Mouse (Mus musculus) brain, embryonic 18.5 days (tissue): ENCODE measurements around the gene Aph1a.
"Not testable (repeated sequence)": the region's sequence is repeated elsewhere in the genome, so short reads cannot be mapped to it uniquely, and the experiment has no call there.

ENCODE experiments used
- DNase-seq: peaks from one replicate; pipeline ENCODE4 v3.0.0-alpha.2; 2012; ENCODE audit warnings: low read depth, low spot score

Aph1a gene

DNA sequence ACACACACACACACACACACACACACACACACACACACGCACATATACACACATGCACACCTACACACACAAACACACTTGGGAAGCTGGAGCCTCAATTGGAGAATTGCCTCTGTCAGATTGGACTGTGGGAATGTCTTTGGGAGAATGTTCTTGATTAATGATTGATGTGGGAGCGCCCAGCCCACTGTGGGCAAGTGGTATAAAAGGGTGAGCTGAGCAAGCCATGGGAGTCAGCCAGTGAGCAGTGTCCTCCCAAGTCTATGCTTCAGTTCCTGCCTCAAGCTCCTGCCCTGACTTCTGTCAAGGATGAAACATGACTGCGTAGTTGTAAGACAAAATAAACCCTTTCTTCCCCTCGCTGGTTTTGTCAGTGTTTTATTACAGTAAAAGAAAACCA is 6.2 kb upstream of the Aph1a start:
- DNase-seq: no peak

DNA sequence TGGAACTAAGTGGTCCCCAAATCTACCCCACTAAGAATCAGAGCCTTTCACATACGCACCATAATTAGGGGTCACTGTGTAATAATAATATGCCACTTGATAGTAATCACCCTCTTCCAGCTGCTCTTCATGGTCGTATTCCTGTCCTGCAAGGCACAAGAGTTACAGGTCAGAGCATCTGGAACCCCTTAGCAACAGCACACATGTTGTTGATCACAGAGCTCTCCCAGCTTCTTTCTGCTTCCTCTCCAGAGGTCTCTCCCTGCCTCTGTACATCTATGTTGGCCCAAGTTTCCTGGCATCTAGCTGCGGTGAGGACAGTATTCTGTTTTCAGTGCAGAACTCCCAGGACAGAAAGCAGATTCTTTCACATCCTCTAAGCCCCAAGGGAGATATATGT is 4.1 kb upstream of the Aph1a start:
- DNase-seq: no peak

DNA sequence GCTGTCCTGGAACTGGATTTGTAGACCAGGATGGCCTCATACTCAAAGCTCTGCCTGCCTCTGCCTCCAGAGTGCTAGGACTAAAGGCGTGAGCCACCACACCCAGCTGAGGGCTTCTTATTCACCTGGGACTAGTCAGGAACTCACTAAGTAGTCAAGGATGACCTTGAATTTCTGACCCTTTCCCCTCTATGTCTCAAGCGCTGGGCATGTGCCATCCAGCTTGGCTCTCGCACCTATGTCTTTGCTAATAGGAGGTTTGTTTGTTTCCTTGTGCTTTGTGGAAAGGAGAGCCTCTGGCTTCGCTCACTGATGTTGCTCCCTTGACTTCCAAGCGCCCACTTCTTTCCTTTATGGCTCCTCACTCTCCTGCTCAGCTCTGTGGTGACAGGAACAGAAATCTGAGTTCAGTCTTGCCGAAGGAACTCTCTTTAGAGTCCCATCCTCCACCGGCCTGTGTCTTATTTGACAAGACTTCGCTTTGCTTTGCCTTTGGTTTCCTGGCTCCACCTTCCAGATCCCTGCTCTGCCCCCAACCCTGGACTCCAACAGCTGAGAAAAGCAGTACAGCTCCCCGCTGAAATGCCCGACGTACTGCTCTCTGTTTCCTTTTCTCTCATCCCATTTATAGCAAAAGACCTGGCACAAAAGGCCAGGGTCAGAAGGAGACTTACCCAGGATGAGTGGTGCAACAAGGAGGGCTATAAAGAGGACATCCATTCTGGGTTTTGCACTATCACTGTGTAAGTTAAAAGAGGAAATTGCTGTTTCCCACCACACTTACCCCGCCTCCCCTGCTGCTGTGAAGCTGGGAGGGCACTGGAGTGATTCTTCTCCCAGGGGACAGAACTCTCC is 2.3 kb upstream of the Aph1a start, which contains the start of gene BC028528:
TSS of gene BC028528 (minus strand) at position 795 of the 855 bp plus-strand sequence.
- DNase-seq: no peak

- no peak for DNase-seq
These were observed 1.4 kb upstream of the Aph1a start for GRCm38 (mm10) chr3:95892066-95893052.

DNA sequence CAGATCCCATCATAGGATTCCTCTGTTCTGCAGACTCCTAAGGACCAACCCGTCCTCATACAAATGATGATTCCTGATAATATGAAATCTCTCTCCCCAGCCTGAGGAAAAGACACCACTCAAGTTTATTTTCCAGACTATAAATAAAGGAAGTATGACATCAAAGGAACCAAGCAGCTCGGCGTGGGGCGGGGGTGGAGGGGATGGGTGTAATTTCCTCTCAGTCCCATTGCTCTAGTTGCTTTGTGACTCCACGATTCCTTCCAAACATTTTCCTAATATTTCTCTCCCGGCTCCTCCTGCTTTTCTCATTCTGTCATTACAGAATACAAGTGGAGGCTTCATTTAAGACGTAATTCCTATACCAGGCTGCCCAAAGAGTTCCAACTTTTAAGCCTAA is 643 bp upstream of the Aph1a start:
- DNase-seq: no peak

GRCm38 (mm10) chr3:95894317-95895160 is 770 bp downstream of the Aph1a start:
- no peak for DNase-seq

- not testable (repeated sequence) for DNase-seq
These were observed 1.7 kb downstream of the Aph1a start for GRCm38 (mm10) chr3:95895501-95895900.

DNA sequence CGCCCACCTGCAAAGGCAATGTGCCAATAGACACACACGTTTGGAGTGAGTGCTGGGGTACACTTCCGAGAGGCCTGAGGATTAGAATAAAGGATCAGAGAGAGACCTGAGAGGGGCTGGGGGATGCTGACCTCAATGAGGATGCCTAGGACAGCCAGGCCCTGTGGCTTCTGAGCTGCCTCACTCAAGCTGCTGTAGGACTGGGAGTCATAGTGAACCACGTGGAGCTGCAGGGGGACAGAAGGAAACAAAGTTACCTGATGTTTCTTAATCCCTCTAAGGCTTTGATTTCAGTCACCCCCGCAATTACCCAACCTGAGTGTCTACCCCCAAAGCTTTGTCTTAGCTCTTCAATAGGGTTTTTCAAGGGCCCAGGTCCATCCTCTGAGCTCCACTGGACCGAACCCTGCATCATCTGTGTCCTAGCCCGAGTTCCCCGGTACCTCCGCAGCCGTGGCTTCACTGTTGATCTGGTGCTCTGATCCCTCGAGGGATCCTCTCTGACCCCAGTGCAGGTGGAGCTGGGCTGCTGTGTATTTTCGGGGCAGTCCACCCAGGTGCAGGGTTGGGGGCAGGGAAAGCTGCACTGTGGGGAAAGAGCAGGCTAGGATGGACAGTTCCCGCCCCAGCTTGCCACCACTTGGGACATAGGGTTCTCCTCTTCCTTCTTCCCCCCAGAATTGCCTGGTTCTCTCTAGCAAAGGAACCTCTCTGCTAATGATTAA is 6.2 kb downstream of the Aph1a start:
- DNase-seq: no peak

- DNase-seq: no peak
These were observed 8.0 kb downstream of the Aph1a start for GRCm38 (mm10) chr3:95901616-95902372.

- DNase-seq: no peak
These were observed 8.5 kb downstream of the Aph1a start for GRCm38 (mm10) chr3:95902373-95902625.

DNA sequence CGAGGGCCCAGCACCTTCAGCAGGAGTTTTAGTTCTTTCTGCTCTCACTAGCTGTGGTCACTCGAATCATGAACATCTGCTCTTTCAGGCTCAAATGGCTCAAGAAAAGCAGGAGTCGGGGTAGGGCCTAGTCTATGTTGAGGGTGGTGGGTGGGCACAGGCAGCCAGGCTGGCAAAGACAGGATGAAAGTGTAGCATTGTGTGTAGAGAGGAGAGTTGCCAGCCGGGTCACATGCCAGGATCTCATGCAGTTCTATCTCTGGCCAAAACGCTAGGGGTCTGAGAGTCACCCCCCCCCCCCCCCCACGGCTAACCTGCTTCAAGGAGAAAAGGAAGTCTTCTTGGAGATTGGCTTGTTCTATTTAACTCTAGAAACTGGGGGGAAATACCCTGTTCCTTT is 8.9 kb downstream of the Aph1a start:
- DNase-seq: no peak

- DNase-seq: no peak
These were observed 10.2 kb downstream of the Aph1a start for GRCm38 (mm10) chr3:95903753-95904502.

- DNase-seq: no peak
These were observed 10.8 kb downstream of the Aph1a start, which contains the start of gene Car14 for GRCm38 (mm10) chr3:95904568-95904967. Gene Car14 (minus strand): TSS chr3:95904691.

DNA sequence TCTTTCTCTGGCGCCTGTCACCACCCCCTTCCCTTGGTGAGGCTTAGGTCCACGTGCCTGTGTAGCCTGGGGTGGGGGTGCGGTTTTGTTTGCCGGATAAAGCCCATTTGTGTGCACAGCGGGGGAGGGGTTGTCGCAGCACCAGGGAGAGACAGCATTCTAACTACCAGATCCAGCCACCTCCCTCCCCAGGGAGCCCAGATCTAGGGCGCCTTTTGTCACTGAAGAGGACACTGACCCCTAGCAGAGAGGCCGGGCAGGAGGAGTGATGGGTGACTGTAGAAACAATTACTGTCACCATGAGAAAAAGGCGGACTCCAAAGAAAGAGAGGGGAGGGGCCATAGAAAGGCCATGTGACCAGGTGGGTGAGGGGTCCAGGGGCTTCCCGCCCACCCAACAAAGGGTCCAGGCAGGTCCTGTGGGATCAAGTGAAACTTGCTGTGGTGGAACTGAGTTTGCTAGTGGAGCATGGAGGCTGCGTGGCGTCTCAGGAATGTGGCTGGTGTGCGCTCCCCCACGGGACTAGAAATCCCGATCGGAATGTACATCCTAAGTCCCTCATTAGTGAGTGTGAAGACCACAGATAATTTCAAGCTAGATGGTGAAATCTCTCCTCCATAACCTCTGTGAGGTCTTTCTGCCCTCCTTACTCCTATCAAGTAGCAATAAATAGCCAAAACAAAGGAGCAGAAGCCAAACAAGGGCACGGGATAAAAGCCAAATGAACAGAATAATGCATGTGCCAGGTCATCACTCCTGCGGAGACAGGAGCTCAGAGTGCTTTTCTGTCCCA is 11.6 kb downstream of the Aph1a start:
- no peak for DNase-seq

- DNase-seq: no peak
These were observed 12.2 kb downstream of the Aph1a start for GRCm38 (mm10) chr3:95905940-95906492.

GRCm38 (mm10) chr3:95906860-95907259 is 13.1 kb downstream of the Aph1a start:
- DNase-seq: no peak

DNA sequence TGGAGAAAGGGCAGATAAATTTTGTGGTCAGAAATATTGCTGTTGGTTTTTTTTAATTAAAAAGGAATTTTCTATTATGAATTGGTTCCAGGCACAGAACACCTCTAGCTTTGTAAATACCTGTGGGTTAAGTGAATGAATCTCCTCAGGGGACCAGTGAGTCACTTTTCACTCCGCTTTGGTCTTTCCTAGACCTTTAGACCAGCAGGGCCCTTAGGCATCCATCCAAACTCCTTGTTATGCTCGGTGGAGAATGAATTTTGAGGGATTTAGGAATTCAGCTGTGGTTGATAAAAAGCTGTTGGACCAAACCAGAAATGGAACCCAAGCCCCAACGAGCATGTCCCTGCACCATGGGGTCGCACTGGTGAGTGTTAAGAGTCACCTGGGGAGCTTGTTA is 13.8 kb downstream of the Aph1a start:
- DNase-seq: no peak

DNA sequence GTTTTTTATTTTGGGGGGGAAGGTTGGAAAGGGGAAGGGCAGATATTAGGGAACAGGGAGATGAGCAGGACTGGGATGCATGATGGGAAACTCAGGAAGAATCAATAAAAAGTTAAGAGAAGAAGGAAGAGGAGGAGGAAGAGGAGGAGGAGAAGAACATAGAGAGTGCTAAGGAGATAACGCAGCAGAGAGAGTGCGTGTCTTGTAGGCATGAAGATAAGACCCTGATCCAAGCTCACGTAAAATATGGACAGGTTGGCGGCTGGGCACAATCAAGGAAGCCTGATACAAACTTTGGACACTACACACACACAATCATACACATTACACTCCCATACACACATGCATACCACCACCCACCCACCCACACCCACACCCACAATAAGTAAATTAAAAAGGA is 20.9 kb downstream of the Aph1a start:
- no peak for DNase-seq
